Mouse (Mus musculus): Measurements from ENCODE around the gene Chrm4.

DNA sequence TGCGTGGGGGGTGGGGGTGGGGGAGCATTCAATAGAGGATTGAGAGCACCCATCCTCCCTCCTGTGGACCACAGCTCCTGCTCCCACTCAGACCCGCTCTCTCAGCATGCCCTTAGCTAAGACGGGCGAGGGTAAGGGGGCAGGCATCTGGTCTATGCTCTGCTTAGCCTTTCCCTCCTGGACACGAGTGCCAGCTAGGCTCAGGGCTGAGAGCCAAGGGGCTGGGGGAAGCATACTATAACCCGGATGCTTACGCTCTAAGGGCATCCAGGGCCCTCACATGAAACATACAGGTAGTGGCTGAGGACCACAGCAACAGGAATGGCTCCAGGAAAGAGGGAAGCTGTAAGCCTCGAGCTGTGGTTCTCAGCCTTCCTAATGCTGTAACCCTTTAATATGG is 31.0 kb downstream of the Chrm4 start:
- no peak for TF ChIP-seq CTCF (IDR thresholded peaks at IDR 0.05; ENCODE audit: borderline replicate concordance, extremely low read depth, insufficient read depth, insufficient read length)
- TF ChIP-seq POLR2A (IDR thresholded peaks at IDR 0.05; ENCODE audit: borderline replicate concordance, extremely low read depth, insufficient read depth, insufficient read length, poor library complexity, severe bottlenecking), result no peak
